Mouse (Mus musculus) kidney, postnatal 36 days (tissue): ENCODE data around the gene Olfr69.
A peak's percentile ranks its signal among the peaks of the same experiment; 100 is the strongest.
"Not testable (repeated sequence)": the region's sequence is repeated elsewhere in the genome, so short reads cannot be mapped to it uniquely, and the experiment has no call there.

Experiments used
- DNase-seq, 2 experiments: peaks; one replicate each; pipeline ENCODE4 v3.0.0; 2021 to 2022; ENCODE audit warnings: mixed read lengths in 2 of 2

The Olfr69 gene

GRCm38 (mm10) chr7:103771494-103771893, at the start of gene Olfr69:
Gene Olfr69 (minus strand): TSS chr7:103771594.
- no peak for DNase-seq

- not testable (repeated sequence) for DNase-seq
Measured at GRCm38 (mm10) chr7:103815085-103815484, 43.7 kb upstream of the Olfr69 start.

GRCm38 (mm10) chr7:103813766-103814165, 42.4 kb upstream of the Olfr69 start, which contains the start of gene Hbb-bt:
Gene Hbb-bt (minus strand): TSS chr7:103813996.
- no peak for DNase-seq

- not testable (repeated sequence) for DNase-seq
Measured at GRCm38 (mm10) chr7:103813152-103813551, 41.8 kb upstream of the Olfr69 start.

- no peak for DNase-seq
Measured at GRCm38 (mm10) chr7:103812174-103812573, 40.8 kb upstream of the Olfr69 start.

GRCm38 (mm10) chr7:103811223-103811845, 39.9 kb upstream of the Olfr69 start:
- DNase-seq = no peak

GRCm38 (mm10) chr7:103810746-103811145, 39.4 kb upstream of the Olfr69 start:
- DNase-seq = no peak

GRCm38 (mm10) chr7:103810296-103810695, 38.9 kb upstream of the Olfr69 start:
- no peak for DNase-seq

GRCm38 (mm10) chr7:103809801-103810155, 38.4 kb upstream of the Olfr69 start:
- DNase-seq = no peak

- no peak for DNase-seq
Measured at GRCm38 (mm10) chr7:103808971-103809800, 37.8 kb upstream of the Olfr69 start.

GRCm38 (mm10) chr7:103808120-103808519, 36.7 kb upstream of the Olfr69 start:
- not testable (repeated sequence) for DNase-seq

GRCm38 (mm10) chr7:103806856-103807255, 35.5 kb upstream of the Olfr69 start:
- DNase-seq = peak; percentile 1 to 9

GRCm38 (mm10) chr7:103792669-103793388, 21.4 kb upstream of the Olfr69 start:
- DNase-seq = no peak

GRCm38 (mm10) chr7:103791721-103792120, 20.3 kb upstream of the Olfr69 start, which contains the start of gene Olfr67:
Gene Olfr67 (minus strand): TSS chr7:103791821.
- no peak for DNase-seq

- no peak for DNase-seq
Measured at GRCm38 (mm10) chr7:103779598-103779997, 8.2 kb upstream of the Olfr69 start, which contains the start of gene Olfr68. Gene Olfr68 (minus strand): TSS chr7:103779698.

GRCm38 (mm10) chr7:103777652-103778051, 6.3 kb upstream of the Olfr69 start:
- DNase-seq = not testable (repeated sequence)

- DNase-seq = not testable (repeated sequence)
Measured at GRCm38 (mm10) chr7:103767687-103768086, 3.7 kb downstream of the Olfr69 start.

GRCm38 (mm10) chr7:103762212-103762611, 9.2 kb downstream of the Olfr69 start:
- DNase-seq = not testable (repeated sequence)

- DNase-seq = no peak
Measured at GRCm38 (mm10) chr7:103757233-103757632, 14.2 kb downstream of the Olfr69 start, which contains the start of gene Olfr630. Gene Olfr630 (minus strand): TSS chr7:103757333.

GRCm38 (mm10) chr7:103744843-103745242, 26.6 kb downstream of the Olfr69 start, which contains the start of gene Olfr629:
Gene Olfr629 (minus strand): TSS chr7:103744943.
- DNase-seq = no peak

GRCm38 (mm10) chr7:103730074-103730473, 41.3 kb downstream of the Olfr69 start, which contains the start of gene Olfr628:
Gene Olfr628 (plus strand): TSS chr7:103730374.
- DNase-seq = no peak

GRCm38 (mm10) chr7:103716398-103716797, 55.0 kb downstream of the Olfr69 start:
- not testable (repeated sequence) for DNase-seq
